Mouse (Mus musculus): Measurements from ENCODE around the gene Cep170b.

GRCm38 (mm10) chr12:112736636-112736925 is 16.3 kb downstream of the Cep170b start:
- TF ChIP-seq CHD2 (IDR thresholded peaks at IDR 0.05; ENCODE audit: low read depth, low read length), result no peak
- no peak for TF ChIP-seq HCFC1 (IDR thresholded peaks at IDR 0.05; ENCODE audit: borderline replicate concordance, insufficient read depth, low read length)
- no peak for TF ChIP-seq ZC3H11A (IDR thresholded peaks at IDR 0.05; ENCODE audit: borderline replicate concordance, low read depth, low read length)
- TF ChIP-seq MAFK (IDR thresholded peaks at IDR 0.05; ENCODE audit: insufficient read depth, low read depth, low read length), result no peak
- no peak for TF ChIP-seq ZNF384 (IDR thresholded peaks at IDR 0.05; ENCODE audit: low read depth, low read length)

Measured in ES-E14 (cell line).